Mouse (Mus musculus) cerebellum, adult 9-10 months (tissue): ENCODE data around the gene Gal.

Experiments used
- DNase-seq: peaks from one replicate; pipeline ENCODE4 v3.0.0; 2022

Gal gene

DNA sequence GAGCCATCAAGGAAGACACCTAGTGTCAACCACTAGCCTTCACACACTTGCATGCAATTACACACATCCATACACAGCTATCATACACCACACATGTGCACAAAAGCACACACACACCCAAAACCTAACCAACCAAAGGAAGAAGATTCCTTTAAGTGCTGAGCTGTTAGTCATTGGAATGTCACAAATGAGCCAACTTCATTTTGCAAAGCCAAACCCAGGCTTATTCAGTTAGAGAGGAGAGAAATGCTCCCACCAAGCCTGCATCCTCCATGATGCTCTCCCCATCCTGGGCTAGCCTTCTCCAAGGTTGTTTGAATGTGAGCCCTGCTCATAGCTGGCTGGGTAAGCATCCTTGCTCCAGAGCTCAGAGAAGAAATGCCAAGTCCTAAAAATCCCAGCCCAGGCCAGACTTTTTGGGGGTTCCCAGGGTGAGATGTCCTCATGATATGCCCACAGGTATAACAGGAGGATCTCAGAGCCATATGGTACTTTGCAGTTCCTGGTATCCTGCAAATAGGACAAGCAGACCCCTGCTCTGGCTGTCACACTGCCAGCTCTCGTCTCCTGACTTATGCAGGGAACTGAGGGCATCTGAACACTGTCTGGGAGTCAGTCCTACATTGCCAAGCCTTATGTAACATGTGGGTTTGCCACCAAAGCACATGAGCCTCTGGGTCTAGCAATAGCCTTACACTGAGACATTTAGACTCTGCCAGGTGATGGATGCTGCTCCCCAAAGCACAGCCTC lies 8.6 kb downstream of the Gal start:
- no peak for DNase-seq

DNA sequence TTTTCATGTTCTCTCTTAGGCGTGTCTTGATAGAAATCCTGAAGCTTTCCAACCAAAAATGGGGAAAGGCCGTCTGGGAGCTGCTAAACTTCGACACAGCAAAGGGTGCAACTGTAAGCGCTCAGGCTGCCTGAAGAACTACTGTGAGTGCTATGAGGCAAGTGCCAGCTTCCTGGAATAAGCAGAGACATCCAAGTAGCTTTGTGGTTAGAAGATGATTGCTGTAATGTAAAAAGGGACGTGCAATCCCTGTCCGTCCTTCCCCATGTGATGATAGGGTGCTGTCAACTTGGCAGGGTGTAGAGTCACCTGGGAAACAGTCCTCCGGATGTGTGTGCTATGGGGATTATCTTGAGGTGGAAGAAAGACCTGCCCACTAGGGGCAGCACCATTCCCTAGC lies 10.3 kb downstream of the Gal start:
- DNase-seq: no peak

DNA sequence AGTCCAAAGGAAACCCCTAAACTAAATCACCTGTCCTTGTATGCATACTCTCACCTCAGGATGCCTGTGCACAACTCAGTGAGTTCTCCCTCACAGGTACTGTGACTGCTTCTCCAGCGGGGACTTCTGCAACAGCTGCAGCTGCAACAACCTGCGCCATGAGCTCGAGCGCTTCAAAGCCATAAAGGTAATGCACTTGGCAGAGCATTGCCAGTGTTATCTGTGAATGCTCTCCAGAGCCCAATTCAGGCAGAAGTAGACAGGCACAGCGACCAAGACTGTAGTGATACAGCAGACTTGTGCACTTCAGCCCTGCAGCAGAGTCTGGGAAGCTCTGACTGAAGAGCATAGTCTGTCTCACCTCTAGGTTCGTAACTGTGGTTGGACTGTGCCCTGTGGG lies 12.0 kb downstream of the Gal start:
- no peak for DNase-seq

DNA sequence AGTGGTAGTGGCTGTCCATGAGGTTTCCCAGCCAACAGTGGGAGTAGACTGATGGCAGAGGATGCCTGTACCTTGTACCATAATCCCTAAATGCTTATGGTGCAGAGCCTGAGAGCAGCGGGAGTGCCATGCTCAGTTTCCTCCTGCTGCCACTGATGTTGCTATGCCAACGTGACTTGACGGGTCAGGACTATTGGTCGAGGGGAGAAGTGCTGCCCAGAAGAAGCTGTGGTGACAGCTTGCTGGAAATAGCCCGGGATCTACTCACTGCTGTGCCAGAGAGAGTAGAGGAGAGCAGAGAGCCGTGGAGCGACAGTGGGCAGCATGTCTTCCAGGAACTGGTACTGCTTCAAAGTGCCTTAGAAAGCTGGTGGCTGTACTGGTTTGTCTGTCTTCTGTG lies 12.4 kb downstream of the Gal start:
- no peak for DNase-seq

DNA sequence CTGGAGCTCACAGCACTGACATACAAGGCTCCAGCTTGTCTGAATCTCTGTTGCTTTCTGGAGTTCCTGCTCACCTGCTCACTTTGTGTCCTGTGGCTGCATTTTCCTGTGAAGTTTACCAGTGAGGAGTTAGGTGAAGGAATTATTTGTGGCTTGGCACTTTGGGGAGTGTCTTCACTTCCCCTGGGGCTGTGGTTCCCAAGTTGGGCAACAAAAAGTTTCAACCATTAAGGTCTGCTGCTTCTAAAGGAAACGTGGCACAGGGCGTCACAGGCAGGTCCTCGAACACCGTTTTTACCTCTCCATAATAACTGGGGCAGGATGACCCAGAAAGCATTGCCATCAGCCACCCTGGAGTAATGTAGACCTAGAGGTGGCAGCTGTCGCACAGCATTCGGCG lies 12.8 kb downstream of the Gal start:
- DNase-seq: no peak

DNA sequence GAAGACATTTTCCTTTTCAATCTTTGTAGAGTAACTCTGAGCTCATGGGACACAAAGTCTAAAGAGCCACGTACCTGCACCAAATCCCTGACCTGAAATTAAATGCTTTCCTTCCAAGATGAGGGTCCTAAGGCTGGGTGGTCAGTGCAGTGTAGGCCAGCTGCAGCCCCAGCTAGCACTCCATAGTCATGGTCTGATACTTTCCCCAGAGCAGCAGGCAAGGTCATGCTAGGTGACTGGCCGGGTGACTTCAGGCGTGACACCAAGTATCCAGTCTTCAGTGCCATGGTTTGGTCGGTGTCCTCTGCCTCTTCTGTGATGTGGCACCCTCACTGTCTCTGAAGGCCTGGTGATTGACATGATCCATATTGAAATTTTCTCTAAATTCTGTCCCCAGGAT lies 14.3 kb downstream of the Gal start:
- DNase-seq: no peak

DNA sequence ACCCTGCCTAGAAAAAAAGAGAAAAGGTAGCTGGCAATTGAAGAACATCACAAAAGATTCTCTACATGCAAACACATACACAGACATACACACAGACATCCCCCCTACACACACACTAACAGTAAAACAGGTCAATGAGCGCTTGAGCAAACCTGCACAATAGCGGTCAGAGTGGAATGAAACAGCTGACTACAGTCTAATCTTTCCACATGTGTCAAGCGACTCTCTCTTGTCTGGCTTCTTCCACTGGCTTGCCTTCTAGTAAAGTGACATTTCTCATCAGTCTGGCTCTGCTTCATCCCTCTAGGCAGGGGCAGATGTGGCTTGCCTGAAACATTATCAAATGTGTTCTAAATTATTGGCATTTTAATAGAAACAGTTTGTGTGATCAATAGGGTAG lies 20.1 kb downstream of the Gal start:
- no peak for DNase-seq

DNA sequence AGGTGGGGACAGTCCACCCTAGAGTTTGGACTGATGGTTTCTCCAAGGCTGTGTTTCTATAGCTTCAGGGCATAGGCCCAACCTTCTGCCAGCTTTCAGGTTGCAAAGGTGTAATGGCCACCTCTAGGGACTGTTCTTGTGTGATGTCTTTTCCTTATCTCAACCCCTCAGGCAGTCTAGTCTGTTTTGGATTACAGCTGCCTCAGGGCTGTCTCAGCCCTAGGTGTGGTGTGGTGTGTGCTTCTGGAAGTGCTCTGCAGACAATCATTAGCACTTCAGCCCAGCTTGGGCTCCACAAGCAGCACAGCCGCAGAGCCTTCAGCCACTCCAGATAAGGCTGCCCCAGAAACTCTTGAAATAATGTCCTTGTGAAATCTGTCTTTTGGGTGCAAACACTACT lies 22.0 kb downstream of the Gal start:
- DNase-seq: no peak

DNA sequence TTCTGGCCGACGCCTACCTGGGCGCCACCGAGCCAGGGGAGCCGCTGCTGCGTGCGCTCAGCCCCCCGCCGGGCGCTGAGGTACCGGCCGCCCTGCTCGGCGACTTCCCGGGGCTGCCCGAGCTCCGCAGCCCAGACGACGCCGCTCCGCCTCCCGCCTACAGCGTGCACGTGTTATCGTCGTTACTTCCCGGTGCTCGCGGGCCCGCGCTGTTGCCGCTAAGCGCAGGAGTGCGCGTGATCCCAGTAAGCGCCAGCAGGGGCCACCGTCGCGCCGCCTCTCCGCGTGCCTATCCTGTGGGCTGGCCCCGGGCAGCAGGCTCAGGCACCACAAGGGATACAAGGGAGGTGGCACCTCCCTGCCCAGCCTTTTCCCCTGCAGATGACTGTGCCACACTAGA lies 25.3 kb downstream of the Gal start:
- DNase-seq: peak; percentile 32

DNA sequence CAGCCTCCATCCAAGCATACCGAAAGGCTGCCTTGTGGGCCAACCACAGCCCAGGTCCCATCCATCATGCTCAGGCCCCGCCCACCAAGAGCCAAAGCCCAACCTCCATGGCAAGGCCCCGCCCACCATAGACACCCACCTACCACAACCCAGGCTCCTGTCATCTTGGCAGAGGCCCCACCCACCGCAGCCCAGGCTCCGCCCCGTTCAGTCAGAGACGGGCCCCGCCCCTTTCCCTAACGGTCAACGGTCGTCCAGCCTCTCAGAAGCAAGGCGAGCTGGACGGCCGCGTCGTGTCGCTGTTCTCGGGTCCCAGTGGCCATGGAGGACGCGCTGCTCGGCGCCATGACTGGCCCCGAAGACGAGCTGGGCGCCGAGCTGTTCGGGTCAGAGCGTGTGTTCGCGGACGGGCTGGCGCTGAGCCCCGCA lies 25.7 kb downstream of the Gal start, which contains the start of gene Tesmin:
Gene Tesmin, plus strand, starts transcription at position 229 of the 429 bp plus-strand sequence.
- peak; percentile 42 for DNase-seq

DNA sequence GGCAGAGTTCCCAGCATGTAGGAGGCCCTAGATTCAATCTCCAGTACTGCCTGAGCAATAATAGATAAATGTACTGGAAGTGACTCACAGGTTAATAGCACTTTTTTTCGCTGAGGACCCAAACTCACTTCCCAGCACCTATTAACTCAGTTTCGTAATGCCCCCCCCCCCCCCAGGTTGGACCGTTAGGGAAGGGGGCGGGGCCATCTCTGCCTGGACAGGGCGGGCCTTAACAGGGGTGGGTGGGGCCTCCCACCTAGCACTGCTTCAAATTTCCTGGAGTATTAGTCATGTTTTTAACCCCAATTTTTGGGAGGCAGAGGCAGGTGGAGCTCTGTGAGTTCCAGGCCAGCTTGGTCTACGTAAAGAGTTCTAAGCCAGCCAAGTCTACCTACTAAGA lies 26.3 kb downstream of the Gal start:
- DNase-seq: no peak

DNA sequence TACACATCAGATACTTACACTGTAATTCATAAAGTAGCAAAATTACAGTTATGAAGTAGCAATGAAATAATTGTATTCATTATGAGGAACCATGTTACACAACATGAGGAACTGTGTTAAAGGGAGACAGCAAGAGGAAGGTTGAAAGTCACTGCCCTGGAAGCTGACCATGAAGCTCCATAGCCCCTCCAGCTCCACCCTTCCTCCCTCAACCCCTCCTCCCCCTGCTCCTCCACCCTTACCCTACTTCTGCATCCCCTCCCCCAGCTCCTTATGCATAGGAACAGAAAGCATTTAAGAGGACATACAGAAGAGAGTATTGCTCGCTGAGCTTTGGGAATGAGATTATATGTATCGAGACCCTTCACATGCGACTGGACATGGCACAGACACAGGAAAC lies 35.7 kb downstream of the Gal start:
- no peak for DNase-seq

DNA sequence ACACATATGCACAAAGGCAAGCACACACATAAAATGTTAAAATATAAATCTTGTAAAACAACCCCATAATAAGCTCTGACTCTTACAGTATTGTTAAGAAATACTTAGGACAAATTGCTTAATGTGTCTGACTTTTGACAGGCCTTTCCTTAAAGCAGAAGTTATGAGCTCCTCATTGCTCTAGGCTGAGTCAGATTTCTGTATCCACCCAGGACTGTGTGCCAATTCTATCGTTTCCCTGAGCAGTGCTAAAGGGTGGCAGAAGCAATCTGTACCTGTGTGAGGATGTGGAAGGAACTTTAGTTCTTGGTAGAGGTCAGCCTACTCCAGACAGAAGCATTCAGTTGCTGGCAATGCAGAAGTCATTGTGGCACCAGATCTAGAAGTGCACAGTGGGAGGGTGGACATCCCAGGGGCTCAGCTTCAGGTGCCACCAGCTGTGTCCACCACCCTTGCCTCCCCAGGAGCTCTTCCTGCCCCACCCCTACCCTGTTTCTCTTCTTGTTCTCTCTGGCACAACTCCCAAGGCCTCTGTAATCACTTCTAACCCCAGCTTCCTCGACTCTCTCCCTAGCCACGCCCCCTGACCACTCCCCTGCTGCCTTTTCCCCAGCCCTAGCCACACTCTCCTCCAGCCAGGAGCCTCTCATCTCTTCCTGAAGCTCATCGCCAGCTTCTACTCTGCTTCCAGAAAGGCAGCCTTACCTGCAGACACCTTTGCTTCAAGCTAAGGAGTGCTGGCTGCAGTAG lies 37.2 kb downstream of the Gal start:
- no peak for DNase-seq

DNA sequence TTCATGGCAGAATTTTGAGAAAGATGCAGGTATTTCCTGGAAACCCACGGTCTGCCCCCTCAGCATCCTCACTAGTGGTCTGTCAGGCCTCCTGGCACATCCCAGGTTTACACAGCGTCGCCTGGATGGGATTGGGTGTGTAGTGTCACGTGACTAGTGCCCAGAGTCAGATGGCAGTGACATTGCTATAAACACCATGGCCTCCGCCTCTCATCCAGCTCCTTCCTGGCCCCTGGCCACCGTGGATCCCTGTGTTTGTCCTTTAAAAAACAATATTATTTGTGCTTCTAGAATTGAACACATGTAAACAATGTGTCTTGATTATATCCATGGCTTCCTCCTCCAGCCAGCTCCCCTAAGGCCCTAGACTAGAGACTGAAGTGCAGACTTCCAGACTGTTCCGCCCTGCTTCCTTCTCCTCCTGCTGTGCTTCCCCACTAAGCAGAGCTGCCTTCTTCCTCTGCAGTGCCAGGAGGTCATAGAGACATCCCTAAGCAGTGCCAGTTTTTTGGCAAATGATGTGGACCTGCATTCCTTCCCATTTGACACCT lies 38.3 kb downstream of the Gal start:
- no peak for DNase-seq

DNA sequence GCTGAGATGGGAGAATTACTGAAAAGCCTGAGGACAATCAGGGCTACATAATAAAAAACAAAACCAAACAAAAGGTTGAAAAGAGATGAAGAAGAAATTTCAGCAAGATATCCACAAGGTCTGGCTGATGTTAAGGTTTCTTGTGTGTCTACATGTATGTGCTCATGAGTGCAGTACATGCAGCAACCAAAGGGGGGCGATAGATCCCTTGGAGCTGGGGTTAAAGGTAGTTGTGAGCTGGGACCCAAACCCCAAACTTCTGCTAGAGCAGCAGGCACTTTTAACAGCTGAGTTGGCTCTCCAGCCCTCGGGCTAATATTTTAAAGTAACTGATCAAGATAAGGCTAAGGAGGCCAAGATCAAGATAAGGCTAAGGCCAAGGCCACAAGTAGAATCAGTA lies 40.3 kb downstream of the Gal start:
- no peak for DNase-seq

DNA sequence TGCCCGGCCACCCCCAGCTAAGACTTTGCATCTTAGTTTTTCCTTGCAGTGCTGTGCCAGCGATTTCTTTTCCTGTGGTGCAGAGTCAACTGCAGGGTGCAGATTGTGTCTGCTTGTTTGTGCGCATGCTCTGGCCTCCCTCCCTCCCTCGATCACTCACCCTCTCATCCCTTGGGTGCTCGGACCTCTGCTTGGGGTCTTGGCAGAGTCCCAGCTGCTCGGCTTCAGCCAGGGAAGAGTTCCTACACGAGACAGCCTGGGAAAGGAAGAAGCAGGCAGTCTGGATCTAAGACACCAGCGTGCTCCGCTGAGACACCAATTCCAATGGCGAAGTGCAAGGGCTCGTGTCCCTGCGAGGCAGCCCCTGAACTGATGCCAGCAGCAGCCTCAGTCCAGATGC lies 41.0 kb downstream of the Gal start:
- DNase-seq: no peak

DNA sequence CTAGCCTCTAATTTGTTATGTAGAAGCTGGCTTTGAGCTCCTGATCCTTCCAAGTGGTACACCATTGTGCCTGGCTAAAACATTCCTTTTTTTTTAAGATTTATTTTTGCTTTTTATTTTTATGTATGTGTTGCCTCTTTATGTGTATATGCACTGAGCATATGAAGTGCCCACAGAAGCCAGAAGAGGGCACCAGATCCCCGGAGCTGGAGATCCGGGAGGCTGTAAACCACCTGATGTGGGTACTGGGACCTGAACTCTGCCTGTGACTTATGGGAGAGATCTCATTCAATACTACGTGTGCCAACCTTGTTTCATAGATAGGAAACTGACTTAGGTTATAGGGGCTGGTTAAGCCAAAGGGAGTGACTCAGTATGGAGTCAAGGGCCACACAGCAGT lies 46.1 kb downstream of the Gal start:
- DNase-seq: no peak

DNA sequence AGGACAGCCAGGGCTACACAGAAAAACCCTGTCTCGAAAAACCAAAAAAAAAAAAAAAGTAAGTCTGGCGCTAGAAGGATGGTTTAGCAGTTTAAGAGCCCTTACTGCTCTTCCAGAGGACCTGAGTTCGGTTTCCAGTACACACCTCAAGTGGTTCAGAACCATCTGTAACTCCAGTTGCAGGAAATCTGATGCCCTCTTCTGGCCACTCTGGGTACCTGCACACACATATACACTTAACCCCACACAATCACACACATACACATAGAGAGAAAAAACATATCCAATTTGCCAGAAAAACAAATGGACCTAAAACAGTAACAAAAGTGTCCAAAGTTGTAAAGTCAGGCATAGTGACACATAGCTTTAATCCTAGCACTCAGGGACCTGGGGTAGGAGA lies 49.3 kb downstream of the Gal start:
- no peak for DNase-seq

DNA sequence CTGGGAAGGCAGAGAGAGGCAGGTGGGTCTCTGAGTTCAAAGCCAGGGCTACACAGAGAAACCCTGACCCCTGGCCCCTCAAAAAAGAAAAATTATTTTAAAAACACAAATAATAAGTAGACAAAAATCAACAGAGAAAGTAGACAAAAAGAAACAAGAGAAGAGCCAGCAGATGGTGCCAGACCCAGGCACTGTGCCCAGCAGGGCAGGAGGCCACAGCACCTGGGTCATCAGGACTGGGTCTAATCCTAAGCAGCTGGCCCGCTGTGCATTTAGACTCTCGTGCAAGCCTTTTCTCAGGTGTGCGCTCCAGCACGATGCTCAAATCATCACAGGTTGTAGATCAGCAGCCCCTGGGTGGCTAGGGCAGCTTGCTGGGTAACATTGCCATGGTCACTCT lies 50.8 kb downstream of the Gal start:
- no peak for DNase-seq
